Comparison of ENCODE assay signal across 8 mouse cellular contexts in genomic region chr5:30113881-30114760, GRCm38 (mm10). TPM values are rescaled to one million over a fixed set of nuclear protein-coding genes. Genes with fewer than 3 reads are reported as not detected.
DNase-seq lines count a peak whose midpoint lies in the region; ATAC-seq and TF ChIP-seq lines count a peak whose summit lies in the region.

No protein-coding gene starts in this region.

- no peaks in the 10 kb centered on the region for H3K27me3 ChIP-seq in forebrain, postnatal 0 days (ENCODE audit: insufficient read depth, low read length)

- peak; percentile 65 for DNase-seq in ES-E14 (ENCODE audit: low read depth, low spot score)
- peak; percentile 56 for DNase-seq in brain, embryonic 18.5 days (ENCODE audit: low read depth, low spot score)
- DNase-seq in forebrain, postnatal 0 days: peak; percentile 91
- DNase-seq in layer of hippocampus, postnatal 14 days (ENCODE audit: low spot score in 2 of 2): peak; percentile 78
- DNase-seq in lung, postnatal 25 days (ENCODE audit: low spot score): peak; percentile 24
- peak; percentile 49 for DNase-seq in right cerebral cortex, adult 18-20 months
- peak; percentile 74 for DNase-seq in yolk sac, embryonic 10.5 days (ENCODE audit: low spot score)

- ATAC-seq in forebrain, postnatal 0 days: peak; percentile 92
- peak; percentile 32 to 38; a peak in 2 of 4 replicates for ATAC-seq in hematopoietic stem cell, adult 5-6 weeks (replicated peaks in 1 of 2; ENCODE audit: insufficient read depth in 1 of 2, low FRiP score in 2 of 2, low TSS enrichment in 1 of 2, low read depth in 1 of 2, poor library complexity in 2 of 2, severe bottlenecking in 2 of 2)

- peak overlapping the region; percentile 83 to 87 for H3K4me3 ChIP-seq in ES-E14 (ENCODE audit: insufficient read depth in 1 of 2, low read depth in 1 of 2, low read length in 2 of 2, poor library complexity in 1 of 2, severe bottlenecking in 1 of 2)
- H3K4me3 ChIP-seq in forebrain, postnatal 0 days (ENCODE audit: low read depth, low read length): peak overlapping the region; percentile 55

- in situ Hi-C loops in ES-E14 (cut with MboI; ENCODE audit: low sequenced_read_pairs in 2 of 2, unreplicated experiment in 2 of 2): no loop called here

- WGBS in forebrain, postnatal 0 days: 9% methylated on average over 103 of the region's 103 CpGs

- H3K9me3 ChIP-seq in ES-E14 (ENCODE audit: control insufficient read depth, insufficient read depth, low read depth, low read length): no peaks in the 10 kb centered on the region
- H3K9me3 ChIP-seq in forebrain, postnatal 0 days (ENCODE audit: low read length): no peaks in the 10 kb centered on the region

- TF ChIP-seq CTCF in forebrain, postnatal 0 days (IDR thresholded peaks at IDR 0.05; ENCODE audit: low read depth): peak; percentile 79

- peaks cover 6% of the 10 kb centered on the region for H3K36me3 ChIP-seq in ES-E14 (ENCODE audit: control insufficient read depth, insufficient read depth, low read length, poor library complexity, severe bottlenecking)
- peaks cover 12% of the 10 kb centered on the region for H3K36me3 ChIP-seq in forebrain, postnatal 0 days (ENCODE audit: insufficient read depth)

- H3K4me2 ChIP-seq in forebrain, postnatal 0 days (ENCODE audit: low read depth): peak overlapping the region; percentile 86

- peaks cover 0 to 10% of the 10 kb centered on the region in 2 experiments; a peak in 1 of 4 replicates for H3K4me1 ChIP-seq in ES-E14 (ENCODE audit: control insufficient read depth in 2 of 2, insufficient read depth in 2 of 2, low read length in 2 of 2, poor library complexity in 1 of 2)
- no peaks in the 10 kb centered on the region for H3K4me1 ChIP-seq in forebrain, postnatal 0 days (ENCODE audit: insufficient read depth)

- peak overlapping the region; percentile 84 for H3K9ac ChIP-seq in ES-E14 (ENCODE audit: insufficient read depth, low read depth, low read length, poor library complexity, severe bottlenecking)
- H3K9ac ChIP-seq in forebrain, postnatal 0 days: peak overlapping the region; percentile 57

- H3K27ac ChIP-seq in ES-E14 (ENCODE audit: insufficient read depth, low read depth, low read length, poor library complexity, severe bottlenecking): no peak overlapping the region
- 0 out of 2 replicates have a peak overlapping the region, but pooled peaks have one; percentile 21 for H3K27ac ChIP-seq in forebrain, postnatal 0 days (ENCODE audit: low read depth, low read length)

TF ChIP-seq in ES-E14, 5 proteins besides CTCF, POLR2A, EP300 and RAD21:
- TF ChIP-seq ZC3H11A (IDR thresholded peaks at IDR 0.05; ENCODE audit: borderline replicate concordance, low read depth, low read length): no peak
- TF ChIP-seq HCFC1 (IDR thresholded peaks at IDR 0.05; ENCODE audit: borderline replicate concordance, insufficient read depth, low read length): peak; percentile 59; the same call in 1 of the 2 replicates

RNA-seq across cellular contexts. Expression of gene 3110082J24Rik, which starts 8.2 kb away (rescaled TPM):
- not detected in 2 replicates for total RNA-seq in ES-E14 (2012; rRNA removed)
- total RNA-seq in forebrain, postnatal 0 days (2014; rRNA removed): 1.0 and 2.0 TPM in 2 replicates
- polyA plus RNA-seq in forebrain, postnatal 0 days (2015; fragmentation: Nextera tagmentation; extraction: Ambion mirVana): 2.0 and 2.5 TPM in 2 replicates
- not detected in 2 replicates for total RNA-seq in hematopoietic stem cell, adult 5-6 weeks (2017)
- 1 to 10 TPM; 2.9 to 5.5 TPM for total RNA-seq in layer of hippocampus, postnatal 14 days (2021)

RNA-seq across cellular contexts. Expression of gene Garem2, which starts 9.2 kb away (rescaled TPM):
- total RNA-seq in ES-E14 (2012; rRNA removed): 1.7 and 2.0 TPM in 2 replicates
- total RNA-seq in forebrain, postnatal 0 days (2014; rRNA removed): 10.4 and 10.5 TPM in 2 replicates
- 5.5 and 7.2 TPM in 2 replicates for polyA plus RNA-seq in forebrain, postnatal 0 days (2015; fragmentation: Nextera tagmentation; extraction: Ambion mirVana)
- total RNA-seq in hematopoietic stem cell, adult 5-6 weeks (2017): not detected in 2 replicates
- 10 to 100 TPM; 13.7 to 14.8 TPM for total RNA-seq in layer of hippocampus, postnatal 14 days (2021)

RNA-seq across cellular contexts. Expression of gene Tyms, which starts 40.7 kb away (rescaled TPM):
- total RNA-seq in ES-E14 (2012; rRNA removed): 121 and 125 TPM in 2 replicates
- total RNA-seq in forebrain, postnatal 0 days (2014; rRNA removed): 12.3 and 14.3 TPM in 2 replicates
- 26.8 and 34.1 TPM in 2 replicates for polyA plus RNA-seq in forebrain, postnatal 0 days (2015; fragmentation: Nextera tagmentation; extraction: Ambion mirVana)
- total RNA-seq in hematopoietic stem cell, adult 5-6 weeks (2017): 139 and 165 TPM in 2 replicates
- 1 to 10 TPM; 7.1 to 7.9 TPM for total RNA-seq in layer of hippocampus, postnatal 14 days (2021)

RNA-seq across cellular contexts. Expression of gene Hadha, which starts 40.8 kb away (rescaled TPM):
- 101 and 102 TPM in 2 replicates for total RNA-seq in ES-E14 (2012; rRNA removed)
- 50.3 and 57.9 TPM in 2 replicates for total RNA-seq in forebrain, postnatal 0 days (2014; rRNA removed)
- polyA plus RNA-seq in forebrain, postnatal 0 days (2015; fragmentation: Nextera tagmentation; extraction: Ambion mirVana): 45.9 and 56.1 TPM in 2 replicates
- 123 and 139 TPM in 2 replicates for total RNA-seq in hematopoietic stem cell, adult 5-6 weeks (2017)
- total RNA-seq in layer of hippocampus, postnatal 14 days (2021): 10 to 100 TPM; 78.4 to 95.1 TPM

RNA-seq across cellular contexts. Expression of gene Hadhb, which starts 40.9 kb away (rescaled TPM):
- total RNA-seq in ES-E14 (2012; rRNA removed): 103 and 110 TPM in 2 replicates
- 54.4 and 59.3 TPM in 2 replicates for total RNA-seq in forebrain, postnatal 0 days (2014; rRNA removed)
- 43.2 and 46.2 TPM in 2 replicates for polyA plus RNA-seq in forebrain, postnatal 0 days (2015; fragmentation: Nextera tagmentation; extraction: Ambion mirVana)
- 53.2 and 65.6 TPM in 2 replicates for total RNA-seq in hematopoietic stem cell, adult 5-6 weeks (2017)
- 10 to 100 TPM; 80.1 to 81.8 TPM for total RNA-seq in layer of hippocampus, postnatal 14 days (2021)

Comparison
In these comparisons a context has a peak if more than half of its experiments do, and no peak if none do; other contexts are left out.
1. DNase-seq: peak in every context shown above with its lines; median percentile 91 in forebrain, postnatal 0 days; 78 in layer of hippocampus, postnatal 14 days; 74 in yolk sac, embryonic 10.5 days; 65 in ES-E14; 56 in brain, embryonic 18.5 days; 49 in right cerebral cortex, adult 18-20 months; 24 in lung, postnatal 25 days.